ENCODE assay signal across 7 mouse cellular contexts in the genomic region with DNA sequence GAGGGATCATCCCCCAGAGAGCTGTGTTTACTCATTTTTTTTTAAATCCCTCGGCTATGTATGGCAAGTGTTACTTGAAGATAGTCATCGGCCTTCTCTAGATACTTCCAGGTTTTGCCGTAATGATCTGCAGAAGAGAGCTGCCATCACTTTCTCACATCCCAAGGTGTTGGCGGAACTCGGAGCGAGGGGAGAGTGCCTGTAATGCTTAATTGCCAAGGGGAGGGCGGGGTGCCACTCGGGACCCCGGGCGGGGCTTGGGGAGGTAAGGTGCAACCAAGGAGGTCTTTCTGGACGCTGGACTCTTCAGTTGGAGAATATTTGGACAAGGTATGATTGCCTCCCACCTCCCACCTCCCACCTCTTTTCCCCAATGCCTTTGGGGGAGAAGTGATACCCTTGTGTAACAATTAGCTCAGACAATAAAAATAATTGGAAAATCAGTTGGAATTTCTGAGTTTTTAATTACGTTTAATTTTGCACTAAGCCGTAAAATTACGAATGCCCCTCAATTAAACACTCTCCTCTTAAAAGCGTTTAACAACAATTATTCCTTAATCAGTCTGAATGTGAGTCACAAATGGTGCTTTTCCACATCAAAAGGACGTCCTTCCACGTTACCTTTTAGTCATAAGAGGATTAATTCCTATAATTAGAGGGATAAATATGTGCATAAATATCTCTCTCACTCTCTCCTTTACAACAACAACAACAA. TPM values are rescaled to one million over a fixed set of nuclear protein-coding genes. Genes with fewer than 3 reads are reported as not detected.
DNase-seq lines count a peak whose midpoint lies in the region; ATAC-seq and TF ChIP-seq lines count a peak whose summit lies in the region.

No protein-coding gene starts in this region.

- peaks cover 54% of the 10 kb centered on the region for H3K4me1 ChIP-seq in forebrain, embryonic 10.5 days
- 0 out of 2 replicates have a peak, but pooled peaks cover 5% of the 10 kb centered on the region for H3K4me1 ChIP-seq in intestine, embryonic 15.5 days (replicated peaks)
- peaks cover 18% of the 10 kb centered on the region for H3K4me1 ChIP-seq in neural tube, embryonic 14.5 days (ENCODE audit: control insufficient read depth, insufficient read depth, low read length)

- H3K36me3 ChIP-seq in forebrain, embryonic 10.5 days (replicated peaks) = no peaks in the 10 kb centered on the region
- no peaks in the 10 kb centered on the region for H3K36me3 ChIP-seq in intestine, embryonic 15.5 days
- H3K36me3 ChIP-seq in neural tube, embryonic 14.5 days (ENCODE audit: control insufficient read depth, insufficient read depth, low read length) = no peaks in the 10 kb centered on the region

- peak overlapping the region; percentile 42 for H3K9ac ChIP-seq in intestine, embryonic 15.5 days
- peak overlapping the region; percentile 41; the same call in 1 of the 2 replicates for H3K9ac ChIP-seq in neural tube, embryonic 14.5 days (replicated peaks; ENCODE audit: low read depth, low read length)

- peak overlapping the region; percentile 37; the same call in 1 of the 2 replicates for H3K27ac ChIP-seq in layer of hippocampus, adult 2 months
- H3K27ac ChIP-seq in forebrain, embryonic 10.5 days = no peak overlapping the region
- H3K27ac ChIP-seq in intestine, embryonic 15.5 days = peak overlapping the region; percentile 70
- no peak overlapping the region; the same call in 1 of the 2 replicates for H3K27ac ChIP-seq in neural tube, embryonic 14.5 days (ENCODE audit: low read depth, low read length)

- H3K4me3 ChIP-seq in layer of hippocampus, adult 2 months = no peak overlapping the region; the same call in 1 of the 2 replicates
- H3K4me3 ChIP-seq in forebrain, embryonic 10.5 days = peak overlapping the region; percentile 54
- H3K4me3 ChIP-seq in intestine, embryonic 15.5 days (replicated peaks) = peak overlapping the region; percentile 40
- peak overlapping the region; percentile 31 for H3K4me3 ChIP-seq in neural tube, embryonic 14.5 days (ENCODE audit: low read depth, low read length)

- H3K4me2 ChIP-seq in intestine, embryonic 15.5 days (replicated peaks) = peak overlapping the region; percentile 72
- H3K4me2 ChIP-seq in neural tube, embryonic 14.5 days (ENCODE audit: low read depth, low read length) = peak overlapping the region; percentile 79

- intact Hi-C loops in left cerebral cortex, postnatal 36 days (cut with DNase I) = loop anchor here (2.0 to 10.0 kb wide), 2 partner anchors 350 to 746 kb away; no protein-coding TSS in a partner anchor

- DNase-seq in layer of hippocampus, adult 2 months (ENCODE audit: low spot score in 2 of 2) = no peak
- DNase-seq in layer of hippocampus, adult 8-10 months (ENCODE audit: low spot score in 2 of 2) = no peak
- no peak for DNase-seq in forebrain, embryonic 10.5 days (ENCODE audit: extremely low spot score, low spot score)
- no peak for DNase-seq in left cerebral cortex, postnatal 36 days (ENCODE audit: low spot score in 2 of 2)
- DNase-seq in adipocyte (ENCODE audit: low spot score) = no peak

- H3K27me3 ChIP-seq in forebrain, embryonic 10.5 days (ENCODE audit: poor library complexity, severe bottlenecking) = peaks cover 90% of the 10 kb centered on the region
- peaks cover 11% of the 10 kb centered on the region for H3K27me3 ChIP-seq in intestine, embryonic 15.5 days (replicated peaks)
- no peaks in the 10 kb centered on the region for H3K27me3 ChIP-seq in neural tube, embryonic 14.5 days (ENCODE audit: control insufficient read depth, insufficient read depth, low read length)

- ATAC-seq in intestine, embryonic 15.5 days = no peak
- ATAC-seq in neural tube, embryonic 14.5 days (ENCODE audit: low read depth) = no peak

- TF ChIP-seq CTCF in layer of hippocampus, adult 2 months (conservative IDR thresholded peaks at IDR 0.05) = no peak

- under 1% methylated on average over 17 of the region's 17 CpGs for WGBS in forebrain, embryonic 10.5 days
- WGBS in intestine, embryonic 15.5 days = 17% methylated on average over 17 of the region's 17 CpGs
- WGBS in neural tube, embryonic 14.5 days = 6% methylated on average over 17 of the region's 17 CpGs

- H3K9me3 ChIP-seq in forebrain, embryonic 10.5 days = no peaks in the 10 kb centered on the region
- no peaks in the 10 kb centered on the region for H3K9me3 ChIP-seq in intestine, embryonic 15.5 days
- no peaks in the 10 kb centered on the region for H3K9me3 ChIP-seq in neural tube, embryonic 14.5 days (ENCODE audit: control insufficient read depth, low read length)

RNA-seq across cellular contexts. Expression of a gene that starts 9.2 kb away (rescaled TPM):
- 10 to 100 TPM; 43.2 to 45.9 TPM for total RNA-seq in layer of hippocampus, adult 2 months (2021)
- 10 to 100 TPM; 43.4 to 69.1 (median 50.4) TPM for total RNA-seq in layer of hippocampus, adult 8-10 months (2022)
- 32.5 TPM in 2 replicates for polyA plus RNA-seq in forebrain, embryonic 10.5 days (2016; fragmentation: Nextera tagmentation; extraction: Ambion mirVana)
- polyA plus RNA-seq in intestine, embryonic 15.5 days (2015; fragmentation: Nextera tagmentation; extraction: Ambion mirVana) = 39.9 and 41.5 TPM in 2 replicates
- polyA plus RNA-seq in neural tube, embryonic 14.5 days (2014; fragmentation: Nextera tagmentation; extraction: Ambion mirVana) = 102 and 117 TPM in 2 replicates
- total RNA-seq in left cerebral cortex, postnatal 36 days (2021) = 100 to 1,000 TPM; 100 to 123 TPM

Comparison
In these comparisons a context has a peak if more than half of its experiments do, and no peak if none do; other contexts are left out.
1. H3K27ac ChIP-seq: peak in layer of hippocampus, adult 2 months (single experiment) and intestine, embryonic 15.5 days (single experiment); none in forebrain, embryonic 10.5 days (single experiment) and neural tube, embryonic 14.5 days (single experiment).